Mouse (Mus musculus): ENCODE measurements around the gene Fxr2. TPM values are rescaled to one million over a fixed set of nuclear protein-coding genes. Genes with fewer than 3 reads are reported as not detected.

The Fxr2 gene
- polyA plus RNA-seq (2012) = 9.7 and 10.3 TPM in 2 replicates

GRCm38 (mm10) chr11:69632284-69633089 is at the start of gene Fxr2:
Gene Fxr2, plus strand, starts transcription at chr11:69632990.
- TF ChIP-seq GATA1 (IDR thresholded peaks at IDR 0.05; ENCODE audit: low read length) = no peak
- TF ChIP-seq TAL1 (IDR thresholded peaks at IDR 0.05; ENCODE audit: low read length) = no peak
- H3K4me3 ChIP-seq (replicated peaks) = peak within 1 kb of the TSS; percentile 95
- peaks cover 16% of the 10 kb centered on the region for H3K36me3 ChIP-seq (ENCODE audit: control insufficient read depth)
- no peaks in the 10 kb centered on the region for H3K9me3 ChIP-seq (ENCODE audit: control insufficient read depth, low read length)
- no peaks in the 10 kb centered on the region for H3K27me3 ChIP-seq (ENCODE audit: control insufficient read depth)
- H3K4me1 ChIP-seq (ENCODE audit: control insufficient read depth) = peaks cover 57% of the 10 kb centered on the region

- H3K4me1 ChIP-seq (ENCODE audit: control insufficient read depth) = peaks cover 83% of the 10 kb centered on the region
- no peaks in the 10 kb centered on the region for H3K9me3 ChIP-seq (ENCODE audit: control insufficient read depth, low read length)
- TF ChIP-seq TAL1 (IDR thresholded peaks at IDR 0.05; ENCODE audit: low read length) = no peak
- no peak for TF ChIP-seq GATA1 (IDR thresholded peaks at IDR 0.05; ENCODE audit: low read length)
- H3K27me3 ChIP-seq (ENCODE audit: control insufficient read depth) = no peaks in the 10 kb centered on the region
- peaks cover 50% of the 10 kb centered on the region for H3K36me3 ChIP-seq (ENCODE audit: control insufficient read depth)
- no peak overlapping the region for H3K4me3 ChIP-seq (replicated peaks)
Measured at GRCm38 (mm10) chr11:69584008-69584407, 48.8 kb upstream of the Fxr2 start.

- Histone ChIP-seq H3K9me3 (ENCODE audit: control insufficient read depth, low read length) (no peaks in the 10 kb centered on the region), H3K36me3 (ENCODE audit: control insufficient read depth) (peaks cover 59% of the 10 kb centered on the region), H3K4me1 (ENCODE audit: control insufficient read depth) (peaks cover 87% of the 10 kb centered on the region), H3K27me3 (ENCODE audit: control insufficient read depth) (no peaks in the 10 kb centered on the region), H3K4me3 (replicated peaks) (peak overlapping the region; percentile 51)
- TF ChIP-seq GATA1 (IDR thresholded peaks at IDR 0.05; ENCODE audit: low read length) (no peak), TAL1 (IDR thresholded peaks at IDR 0.05; ENCODE audit: low read length) (no peak)
Measured at GRCm38 (mm10) chr11:69584937-69585336, 47.9 kb upstream of the Fxr2 start.

GRCm38 (mm10) chr11:69585718-69586325 is 47.0 kb upstream of the Fxr2 start:
- H3K4me3 ChIP-seq (replicated peaks) = peak overlapping the region; percentile 51
- no peaks in the 10 kb centered on the region for H3K27me3 ChIP-seq (ENCODE audit: control insufficient read depth)
- H3K9me3 ChIP-seq (ENCODE audit: control insufficient read depth, low read length) = no peaks in the 10 kb centered on the region
- peaks cover 88% of the 10 kb centered on the region for H3K4me1 ChIP-seq (ENCODE audit: control insufficient read depth)
- TF ChIP-seq TAL1 (IDR thresholded peaks at IDR 0.05; ENCODE audit: low read length) (peak; percentile 62), GATA1 (IDR thresholded peaks at IDR 0.05; ENCODE audit: low read length) (peak; percentile 91)
- H3K36me3 ChIP-seq (ENCODE audit: control insufficient read depth) = peaks cover 68% of the 10 kb centered on the region

- no peaks in the 10 kb centered on the region for H3K27me3 ChIP-seq (ENCODE audit: control insufficient read depth)
- TF ChIP-seq TAL1 (IDR thresholded peaks at IDR 0.05; ENCODE audit: low read length) (no peak), GATA1 (IDR thresholded peaks at IDR 0.05; ENCODE audit: low read length) (peak; percentile 31)
- peaks cover 92% of the 10 kb centered on the region for H3K4me1 ChIP-seq (ENCODE audit: control insufficient read depth)
- H3K36me3 ChIP-seq (ENCODE audit: control insufficient read depth) = peaks cover 76% of the 10 kb centered on the region
- no peaks in the 10 kb centered on the region for H3K9me3 ChIP-seq (ENCODE audit: control insufficient read depth, low read length)
- H3K4me3 ChIP-seq (replicated peaks) = peak overlapping the region; percentile 36
Measured at GRCm38 (mm10) chr11:69589207-69589834, 43.5 kb upstream of the Fxr2 start.

- Histone ChIP-seq H3K4me3 (replicated peaks) (peak overlapping the region; percentile 36), H3K4me1 (ENCODE audit: control insufficient read depth) (peaks cover 82% of the 10 kb centered on the region), H3K36me3 (ENCODE audit: control insufficient read depth) (peaks cover 84% of the 10 kb centered on the region), H3K9me3 (ENCODE audit: control insufficient read depth, low read length) (no peaks in the 10 kb centered on the region), H3K27me3 (ENCODE audit: control insufficient read depth) (no peaks in the 10 kb centered on the region)
- TF ChIP-seq GATA1 (IDR thresholded peaks at IDR 0.05; ENCODE audit: low read length) (no peak), TAL1 (IDR thresholded peaks at IDR 0.05; ENCODE audit: low read length) (no peak)
Measured at GRCm38 (mm10) chr11:69590622-69591021, 42.2 kb upstream of the Fxr2 start.

- Histone ChIP-seq H3K9me3 (ENCODE audit: control insufficient read depth, low read length) (no peaks in the 10 kb centered on the region), H3K4me1 (ENCODE audit: control insufficient read depth) (peaks cover 74% of the 10 kb centered on the region), H3K27me3 (ENCODE audit: control insufficient read depth) (no peaks in the 10 kb centered on the region), H3K4me3 (replicated peaks) (no peak overlapping the region), H3K36me3 (ENCODE audit: control insufficient read depth) (peaks cover 85% of the 10 kb centered on the region)
- no peak for TF ChIP-seq GATA1 (IDR thresholded peaks at IDR 0.05; ENCODE audit: low read length)
- no peak for TF ChIP-seq TAL1 (IDR thresholded peaks at IDR 0.05; ENCODE audit: low read length)
Measured at GRCm38 (mm10) chr11:69591424-69591823, 41.4 kb upstream of the Fxr2 start.

GRCm38 (mm10) chr11:69591899-69592637 is 40.7 kb upstream of the Fxr2 start:
- TF ChIP-seq TAL1 (IDR thresholded peaks at IDR 0.05; ENCODE audit: low read length) = no peak
- no peak for TF ChIP-seq GATA1 (IDR thresholded peaks at IDR 0.05; ENCODE audit: low read length)
- Histone ChIP-seq H3K4me3 (replicated peaks) (no peak overlapping the region), H3K27me3 (ENCODE audit: control insufficient read depth) (no peaks in the 10 kb centered on the region), H3K9me3 (ENCODE audit: control insufficient read depth, low read length) (no peaks in the 10 kb centered on the region), H3K36me3 (ENCODE audit: control insufficient read depth) (peaks cover 83% of the 10 kb centered on the region), H3K4me1 (ENCODE audit: control insufficient read depth) (peaks cover 69% of the 10 kb centered on the region)
